Mouse (Mus musculus): ENCODE results near the gene Cby1.

Cby1 gene

GRCm38 (mm10) chr15:79697011-79697410, 38.0 kb downstream of the Cby1 start:
- peak in 1 of 2 experiments; percentile 38 for DNase-seq (ENCODE audit: inconsistent age in 2 of 2, low spot score in 1 of 2)

- no peak for DNase-seq (ENCODE audit: inconsistent age in 2 of 2, low spot score in 1 of 2)
Observed at GRCm38 (mm10) chr15:79697558-79698187, 38.7 kb downstream of the Cby1 start.

GRCm38 (mm10) chr15:79706603-79707214, 47.7 kb downstream of the Cby1 start:
- no peak for DNase-seq (ENCODE audit: inconsistent age in 2 of 2, low spot score in 1 of 2)

GRCm38 (mm10) chr15:79708229-79708822, 49.3 kb downstream of the Cby1 start:
- no peak for DNase-seq (ENCODE audit: inconsistent age in 2 of 2, low spot score in 1 of 2)

- no peak for DNase-seq (ENCODE audit: inconsistent age in 2 of 2, low spot score in 1 of 2)
Observed at GRCm38 (mm10) chr15:79715646-79716045, 56.6 kb downstream of the Cby1 start.

GRCm38 (mm10) chr15:79716710-79717109, 57.7 kb downstream of the Cby1 start:
- no peak for DNase-seq (ENCODE audit: inconsistent age in 2 of 2, low spot score in 1 of 2)
